Mouse (Mus musculus) thymus, adult 2 months (tissue): ENCODE measurements around the gene Dlg4. TPM values are rescaled to one million over a fixed set of nuclear protein-coding genes. Genes with fewer than 3 reads are reported as not detected.
"Not testable (repeated sequence)": the region's sequence is repeated elsewhere in the genome, so short reads cannot be mapped to it uniquely, and the experiment has no call there.

Source experiments
- DNase-seq: peaks from one replicate; pipeline ENCODE4 v3.0.0; 2021
- H3K27ac ChIP-seq: fragments of 200-500 bp; 2 replicates; pipeline ENCODE4 v1.5.1; 2012; ENCODE audit warnings: low read length, control low read depth; ENCODE audit not compliant: control insufficient read depth, insufficient read depth
- H3K27me3 ChIP-seq: fragments of 200-500 bp; 2 replicates; pipeline ENCODE4 v1.6.1; 2012; ENCODE audit warnings: mild to moderate bottlenecking, low read length, moderate library complexity, mixed read lengths; ENCODE audit not compliant: control insufficient read depth, insufficient read depth
- H3K36me3 ChIP-seq: fragments of 200-500 bp; 2 replicates; pipeline ENCODE4 v1.6.1; 2012; ENCODE audit warnings: mild to moderate bottlenecking, low read length, moderate library complexity; ENCODE audit not compliant: control insufficient read depth, insufficient read depth
- H3K4me1 ChIP-seq: fragments of 200-500 bp; replicated peaks from 2 replicates; pipeline ENCODE4 v1.6.1; 2012; ENCODE audit warnings: low read length; ENCODE audit not compliant: control insufficient read depth, insufficient read depth
- H3K4me3 ChIP-seq: fragments of 200-500 bp; 2 replicates; pipeline ENCODE4 v1.5.1; 2012; ENCODE audit warnings: mild to moderate bottlenecking, low read length, control low read depth, moderate library complexity; ENCODE audit not compliant: control insufficient read depth, insufficient read depth
- CTCF ChIP-seq: fragments of 200-500 bp; IDR thresholded peaks from 2 replicates; pipeline ENCODE4 v1.5.1; 2012; ENCODE audit warnings: mild to moderate bottlenecking, control low read depth, low read length, moderate library complexity, borderline replicate concordance; ENCODE audit not compliant: control insufficient read depth, poor library complexity, insufficient read depth; ENCODE audit errors: extremely low read depth
- POLR2A ChIP-seq: fragments of 200-500 bp; IDR thresholded peaks from 2 replicates; pipeline ENCODE4 v1.6.1; 2012; ENCODE audit warnings: mild to moderate bottlenecking, low read length, control low read depth, moderate library complexity; ENCODE audit not compliant: control insufficient read depth, poor library complexity, insufficient read depth; ENCODE audit errors: extremely low read depth
- WGBS: fragments of 180-500 bp; shearing (Covaris S2); methylation state at CpG from one replicate; pipeline ENCODE4 v1.1.7; 2018; 5-methylcytosine and 5-hydroxymethylcytosine counted together
- polyA plus RNA-seq: library from polyadenylated mRNA; depleted of rRNA; stranded (reverse); fragments of >200 nt; gene quantifications from 2 replicates; pipeline ENCODE4 v1.2.3, GENCODE M21; 2012

Dlg4 gene
- polyA plus RNA-seq, 1 experiment, result 72.1 TPM

DNA sequence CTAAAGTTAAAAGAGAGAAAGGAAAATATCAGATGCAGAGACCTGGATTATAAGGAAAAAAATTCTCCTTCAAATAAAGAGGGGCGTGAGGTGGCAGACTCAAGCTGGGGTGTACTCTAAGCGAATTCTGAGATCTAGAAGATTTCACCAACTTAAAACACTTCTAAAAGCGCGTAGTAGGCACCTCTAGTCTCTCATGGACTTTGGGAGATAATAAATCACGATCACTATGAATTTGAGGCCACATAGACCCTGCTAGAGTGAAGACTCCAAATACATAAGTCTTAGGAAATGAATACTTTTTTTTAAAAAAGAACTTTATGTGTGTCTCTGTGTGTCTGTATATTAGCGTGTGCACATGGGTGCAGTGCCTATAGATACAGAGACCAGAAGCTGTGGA is 1.1 kb upstream of the Dlg4 start:
- H3K4me1 ChIP-seq, result peaks cover 37% of the 10 kb centered on the region
- TF ChIP-seq CTCF (no peak), POLR2A (no peak)
- H3K4me3 ChIP-seq, result no peak overlapping the region
- WGBS, result 80% methylated on average over 6 of the region's 6 CpGs
- H3K27ac ChIP-seq, result no peak overlapping the region
- DNase-seq, result no peak
- no peaks in the 10 kb centered on the region for H3K27me3 ChIP-seq
- peaks cover 9% of the 10 kb centered on the region; the same call in 1 of the 2 replicates for H3K36me3 ChIP-seq

DNA sequence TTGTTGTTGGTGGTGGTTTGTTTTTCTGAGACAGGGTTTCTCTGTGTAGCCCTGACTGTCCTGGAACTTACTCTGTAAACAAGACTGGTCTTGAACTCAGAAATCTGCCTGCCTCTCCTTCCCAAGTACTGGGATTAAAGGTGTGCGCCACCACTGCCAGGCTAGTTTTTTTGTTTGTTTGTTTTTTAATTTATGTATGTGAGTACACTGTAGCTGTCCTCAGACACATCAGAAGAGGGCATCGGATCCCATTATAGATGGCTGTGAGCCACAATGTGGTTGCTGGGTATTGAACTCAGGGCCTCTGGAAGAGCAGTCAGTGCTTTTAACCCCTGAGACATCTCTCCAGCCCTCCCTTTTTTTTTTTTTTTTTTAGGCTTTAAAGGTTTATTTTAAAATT is 565 bp upstream of the Dlg4 start:
- peaks cover 41% of the 10 kb centered on the region for H3K4me1 ChIP-seq
- DNase-seq, H3K36me3 ChIP-seq, H3K4me3 ChIP-seq, H3K27ac ChIP-seq, H3K27me3 ChIP-seq: not testable (repeated sequence)
- WGBS, result 90% methylated on average over 2 of the region's 2 CpGs

DNA sequence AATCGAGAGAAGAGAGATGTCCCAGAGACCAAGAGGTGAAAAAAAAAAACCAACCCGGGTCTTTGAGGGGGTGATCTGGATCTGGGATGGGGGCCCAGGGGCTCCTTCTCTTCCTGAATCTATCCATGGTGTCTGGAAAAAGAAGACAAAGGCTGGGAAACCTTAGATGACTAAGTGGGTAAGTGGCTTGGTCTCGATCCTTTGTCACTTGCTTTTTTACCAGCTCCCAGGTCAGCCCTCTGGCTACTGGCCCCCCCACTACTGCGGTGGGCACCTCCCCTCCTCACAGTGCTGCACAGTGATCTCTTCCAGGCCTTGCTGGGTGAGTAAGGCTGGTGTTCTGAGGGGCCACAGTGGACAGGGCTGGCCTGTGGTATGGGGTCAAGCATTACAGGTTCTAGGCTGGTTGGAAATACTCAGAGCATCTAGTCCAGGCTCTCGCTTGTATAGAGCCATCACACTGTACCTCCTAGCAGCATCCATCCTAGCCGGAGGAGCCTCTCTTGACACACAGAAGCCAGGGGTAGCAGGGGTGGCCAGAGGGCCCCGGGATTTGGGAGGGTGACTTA is 541 bp downstream of the Dlg4 start:
- peaks cover 48% of the 10 kb centered on the region for H3K4me1 ChIP-seq
- no peak for DNase-seq
- no peaks in the 10 kb centered on the region for H3K36me3 ChIP-seq
- WGBS, result 78% methylated on average over 7 of the region's 7 CpGs
- H3K4me3 ChIP-seq, result no peak overlapping the region
- no peaks in the 10 kb centered on the region for H3K27me3 ChIP-seq
- TF ChIP-seq CTCF, result no peak
- TF ChIP-seq POLR2A, result no peak
- H3K27ac ChIP-seq, result 0 out of 2 replicates have a peak overlapping the region, but pooled peaks have one; percentile 49

DNA sequence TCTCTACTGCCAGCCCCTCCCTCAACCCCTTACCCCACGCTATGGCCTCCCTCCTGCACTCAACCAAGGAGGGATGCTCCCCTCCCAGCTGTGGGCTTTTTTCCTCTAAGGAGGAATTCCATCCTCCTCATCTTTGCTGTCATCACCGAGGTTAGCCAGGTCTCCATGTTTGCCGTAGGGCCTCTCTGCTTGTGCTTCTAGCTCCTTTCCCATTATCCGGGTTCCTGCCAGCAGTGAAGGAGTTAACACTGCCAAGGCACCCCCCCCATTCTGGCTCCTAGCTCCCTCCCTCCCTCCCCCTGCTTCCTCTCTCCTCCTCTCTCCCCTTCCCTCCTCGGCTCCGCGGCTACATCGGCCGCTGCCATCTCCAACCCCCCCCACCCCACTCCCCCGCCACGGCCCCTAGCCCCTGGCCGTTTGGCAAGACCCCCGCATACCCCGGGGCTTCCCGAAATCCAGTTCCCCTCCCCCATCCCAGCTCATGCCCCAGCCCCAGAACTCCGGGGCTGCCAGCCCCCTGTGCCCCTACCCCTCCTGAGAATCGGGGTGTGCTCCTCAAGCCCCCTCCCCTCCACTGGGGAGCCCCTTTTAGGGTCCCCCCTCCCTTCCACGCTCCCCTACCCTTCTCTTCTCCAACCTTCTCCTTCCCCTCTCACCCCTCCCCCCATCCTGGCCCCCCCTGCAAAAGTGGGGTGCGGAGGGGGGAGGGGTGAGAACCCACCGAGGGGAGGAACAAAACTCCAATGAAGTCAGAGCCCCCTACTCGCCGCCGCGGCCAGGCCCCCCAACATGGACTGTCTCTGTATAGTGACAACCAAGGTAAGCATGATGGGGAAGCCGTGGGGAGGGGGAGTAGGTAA is 1.6 kb downstream of the Dlg4 start:
- peaks cover 48% of the 10 kb centered on the region for H3K4me1 ChIP-seq

DNA sequence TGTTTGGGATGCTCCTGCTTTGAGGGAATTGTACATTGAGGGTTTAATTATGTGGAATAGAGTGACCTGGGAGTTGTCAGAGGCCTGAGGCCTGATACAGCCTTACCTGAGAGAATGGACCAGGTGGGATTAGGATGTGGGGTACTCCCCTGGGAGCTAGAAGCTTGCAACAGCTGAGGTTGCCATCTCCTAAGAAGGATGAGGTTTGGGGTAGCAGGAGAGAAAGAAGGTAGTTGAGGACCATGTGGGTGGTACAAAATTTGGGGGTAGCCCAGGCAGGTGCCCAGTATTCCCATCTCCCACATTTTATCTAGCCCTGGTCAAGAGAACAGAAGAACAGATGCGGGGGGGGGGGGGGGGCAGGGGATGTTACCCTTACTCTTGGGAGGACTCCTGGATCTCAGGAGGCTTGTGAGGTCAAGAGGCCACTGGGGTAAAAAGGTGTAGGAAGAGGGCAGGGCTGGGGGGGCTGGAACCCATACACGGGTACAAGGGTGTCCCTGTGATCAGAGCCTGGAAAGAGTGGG is 2.8 kb downstream of the Dlg4 start:
- WGBS, result 9% methylated on average over 2 of the region's 2 CpGs
- TF ChIP-seq CTCF (no peak), POLR2A (0 out of 2 replicates have a peak, but pooled peaks have one; percentile 39)
- Histone ChIP-seq H3K36me3 (no peaks in the 10 kb centered on the region), H3K4me3 (peak overlapping the region; percentile 37), H3K27ac (peak overlapping the region; percentile 84), H3K27me3 (no peaks in the 10 kb centered on the region), H3K4me1 (peaks cover 48% of the 10 kb centered on the region)
- no peak for DNase-seq

More for the DNA sequence above, 1.6 kb downstream of the Dlg4 start:
- Histone ChIP-seq H3K36me3 (no peaks in the 10 kb centered on the region), H3K27me3 (no peaks in the 10 kb centered on the region), H3K27ac (peak overlapping the region; percentile 84), H3K4me3 (peak overlapping the region; percentile 55)
- 1% methylated on average over 25 of the region's 25 CpGs for WGBS
- peak; percentile 58 for DNase-seq
- TF ChIP-seq POLR2A (no peak), CTCF (no peak)

DNA sequence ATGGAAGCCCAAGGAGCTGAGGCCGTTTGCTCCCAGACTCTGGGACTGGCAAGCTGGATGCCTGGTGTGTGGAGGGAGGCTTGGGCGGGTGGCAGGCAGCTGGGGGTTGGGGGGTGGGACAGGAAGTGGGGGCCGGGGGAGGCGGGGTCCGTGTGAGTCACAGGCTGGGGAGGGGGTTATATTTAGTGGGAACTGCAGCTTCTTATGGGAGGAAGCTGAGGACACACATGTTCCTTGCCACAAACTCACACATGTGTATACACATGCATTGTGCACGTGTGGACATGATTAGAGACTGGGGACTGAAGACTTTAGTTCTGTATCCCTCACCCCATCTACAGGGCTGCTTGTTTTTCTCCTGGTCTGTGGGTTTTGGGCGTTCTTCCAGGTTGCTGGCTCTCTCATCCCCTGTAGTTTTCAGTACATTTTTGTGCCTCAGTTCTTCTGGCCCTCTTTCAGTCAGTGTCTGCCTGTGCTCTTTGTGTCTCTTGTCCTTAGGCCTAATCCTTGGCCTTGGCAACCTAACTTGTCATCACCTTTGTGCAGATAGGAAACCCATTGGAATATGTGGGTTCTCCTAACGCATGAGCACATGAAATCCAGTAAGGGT is 3.4 kb downstream of the Dlg4 start:
- Histone ChIP-seq H3K27me3 (no peaks in the 10 kb centered on the region), H3K36me3 (no peaks in the 10 kb centered on the region), H3K4me1 (peaks cover 46% of the 10 kb centered on the region), H3K4me3 (peak overlapping the region; percentile 37), H3K27ac (peak overlapping the region; percentile 84)
- DNase-seq, result peak; percentile 64
- 8% methylated on average over 8 of the region's 8 CpGs for WGBS
- TF ChIP-seq CTCF (no peak), POLR2A (no peak; the same call in 1 of the 2 replicates)
